Mouse (Mus musculus) testis, adult 2 months (tissue): ENCODE data around the gene Lrig2.

Source experiments
- CTCF ChIP-seq: fragments of 200-500 bp; IDR thresholded peaks from 2 replicates; pipeline ENCODE4 v1.5.1; 2012; ENCODE audit warnings: low read depth, mild to moderate bottlenecking, inconsistent platforms, low read length, moderate library complexity; ENCODE audit not compliant: control insufficient read depth, insufficient read depth, insufficient replicate concordance
- POLR2A ChIP-seq: fragments of 200-500 bp; IDR thresholded peaks from 2 replicates; pipeline ENCODE4 v1.6.1; 2012; ENCODE audit warnings: low read depth, mild to moderate bottlenecking, inconsistent platforms, low read length, moderate library complexity; ENCODE audit not compliant: control insufficient read depth

- TF ChIP-seq CTCF = no peak
- no peak for TF ChIP-seq POLR2A
These were observed 162.4 kb downstream of the Lrig2 start for GRCm38 (mm10) chr3:104349203-104349846.
